Mouse (Mus musculus): ENCODE data around the gene Tmbim6.

- TF ChIP-seq CTCF (IDR thresholded peaks at IDR 0.05; ENCODE audit: extremely low read depth, insufficient read length, insufficient replicate concordance, low read depth, low read length) (no peak), POLR2A (IDR thresholded peaks at IDR 0.05; ENCODE audit: low read depth, low read length) (no peak)
Measured at GRCm38 (mm10) chr15:99438966-99439698, 46.5 kb downstream of the Tmbim6 start.

Data from small intestine, adult 2 months (tissue).